ENCODE assay signal across 9 mouse cellular contexts in the genomic region with DNA sequence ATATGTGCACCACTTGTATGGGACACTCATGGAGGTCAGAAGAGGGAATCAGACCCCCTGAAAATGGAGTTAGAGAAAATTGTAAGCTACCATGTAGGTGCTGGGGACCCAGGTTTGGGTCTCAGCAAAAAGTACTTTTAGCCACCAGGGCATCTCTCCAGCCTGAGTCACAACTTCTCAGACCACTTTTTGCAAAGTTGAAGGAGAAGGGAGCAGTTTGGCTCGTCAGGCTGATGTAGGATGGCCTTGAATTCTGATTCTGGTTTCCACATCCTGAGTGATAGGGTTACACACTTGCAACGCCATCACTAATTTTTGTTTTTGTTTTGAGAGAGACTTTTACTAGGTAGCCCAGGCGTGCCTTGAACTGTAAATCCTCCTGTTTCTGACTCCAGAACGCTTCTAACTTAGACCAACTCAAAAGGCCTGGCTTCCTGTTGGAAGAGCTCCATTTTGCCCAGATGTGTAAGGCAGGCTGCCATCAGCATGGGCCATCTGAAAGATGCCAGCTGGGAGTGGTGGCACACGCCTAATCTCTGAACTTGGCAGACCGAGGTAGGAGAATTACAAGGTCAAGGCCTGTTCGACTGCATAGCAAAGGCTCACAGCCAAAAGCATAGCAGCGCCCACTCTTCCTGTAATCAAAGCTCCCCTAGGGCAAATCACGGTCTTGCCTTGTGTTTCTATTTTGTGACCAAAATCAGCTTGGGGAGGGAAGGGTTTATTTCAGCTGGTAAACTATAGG. TPM values are rescaled to one million over a fixed set of nuclear protein-coding genes. Genes with fewer than 3 reads are reported as not detected.
A peak's percentile ranks its signal among the peaks of the same experiment; 100 is the strongest.
DNase-seq lines count a peak whose midpoint lies in the region; ATAC-seq lines count a peak whose summit lies in the region.
"Had no signal": no experiment of that assay in that cellular context is flagged by ENCODE, and none has a peak within 500 bp of the region (broad histone marks: within the 10 kb centered on the region; RNA-seq: fewer than 3 reads in every experiment).

No protein-coding gene starts in this region.

- no peak overlapping the region for H3K4me2 ChIP-seq in intestine, embryonic 16.5 days (ENCODE audit: low read depth, low read length)
- no peak overlapping the region for H3K4me2 ChIP-seq in forebrain, embryonic 15.5 days (replicated peaks)

- H3K27me3 ChIP-seq in intestine, embryonic 16.5 days (replicated peaks; ENCODE audit: control insufficient read depth, insufficient read depth, low read length), result no peaks in the 10 kb centered on the region
- H3K27me3 ChIP-seq in forebrain, embryonic 15.5 days, result no peaks in the 10 kb centered on the region

- H3K9me3 ChIP-seq in intestine, embryonic 16.5 days (ENCODE audit: control insufficient read depth, low read length), result no peaks in the 10 kb centered on the region
- H3K9me3 ChIP-seq in forebrain, embryonic 15.5 days, result no peaks in the 10 kb centered on the region

- peak; percentile 50 to 63 for DNase-seq in cerebellum, postnatal 10 days
- no peak for DNase-seq in cerebellum, adult 8-10 months
- DNase-seq in urinary bladder, postnatal 14 days (ENCODE audit: low spot score), result peak; percentile 22
- DNase-seq in urinary bladder, postnatal 25 days (ENCODE audit: low spot score), result no peak
- peak; percentile 62 for DNase-seq in kidney, postnatal 14 days
- no peak for DNase-seq in right cerebral cortex, postnatal 4 days
- DNase-seq: B cell, adult 2 months had no signal

- H3K4me3 ChIP-seq in intestine, embryonic 16.5 days (ENCODE audit: low read length), result no peak overlapping the region
- H3K4me3 ChIP-seq in forebrain, embryonic 15.5 days, result no peak overlapping the region

- H3K4me1 ChIP-seq in intestine, embryonic 16.5 days (ENCODE audit: control insufficient read depth, insufficient read depth, low read length), result no peaks in the 10 kb centered on the region
- no peaks in the 10 kb centered on the region for H3K4me1 ChIP-seq in forebrain, embryonic 15.5 days

- no peaks in the 10 kb centered on the region for H3K36me3 ChIP-seq in intestine, embryonic 16.5 days (ENCODE audit: control insufficient read depth, insufficient read depth, low read length)
- H3K36me3 ChIP-seq in forebrain, embryonic 15.5 days, result no peaks in the 10 kb centered on the region

- no peak overlapping the region for H3K9ac ChIP-seq in intestine, embryonic 16.5 days (ENCODE audit: low read depth, low read length)
- no peak overlapping the region for H3K9ac ChIP-seq in forebrain, embryonic 15.5 days (replicated peaks)

- WGBS in intestine, embryonic 16.5 days, result 73% methylated on average over 9 of the region's 9 CpGs
- 72% methylated on average over 9 of the region's 9 CpGs for WGBS in forebrain, embryonic 15.5 days

- no peak overlapping the region for H3K27ac ChIP-seq in intestine, embryonic 16.5 days (ENCODE audit: low read length)
- no peak overlapping the region for H3K27ac ChIP-seq in forebrain, embryonic 15.5 days (replicated peaks)

- ATAC-seq in intestine, embryonic 16.5 days, result no peak
- no peak for ATAC-seq in forebrain, embryonic 15.5 days (replicated peaks)

RNA-seq across cellular contexts. Expression of gene Dnajc28, which starts 9.2 kb away (rescaled TPM):
- polyA plus RNA-seq in intestine, embryonic 16.5 days (2015; fragmentation: Nextera tagmentation; extraction: Ambion mirVana), result 2.8 TPM in 2 replicates
- 8.0 and 9.0 TPM in 2 replicates for polyA plus RNA-seq in forebrain, embryonic 15.5 days (2015; fragmentation: Nextera tagmentation; extraction: Ambion mirVana)

RNA-seq across cellular contexts. Expression of gene Tmem50b, which starts 12.1 kb away (rescaled TPM):
- 33.8 and 34.3 TPM in 2 replicates for polyA plus RNA-seq in intestine, embryonic 16.5 days (2015; fragmentation: Nextera tagmentation; extraction: Ambion mirVana)
- 83.2 and 89.2 TPM in 2 replicates for polyA plus RNA-seq in forebrain, embryonic 15.5 days (2015; fragmentation: Nextera tagmentation; extraction: Ambion mirVana)

RNA-seq across cellular contexts. Expression of gene Gart, which starts 37.1 kb away (rescaled TPM):
- 85.2 and 99.7 TPM in 2 replicates for polyA plus RNA-seq in intestine, embryonic 16.5 days (2015; fragmentation: Nextera tagmentation; extraction: Ambion mirVana)
- 79.1 and 79.9 TPM in 2 replicates for polyA plus RNA-seq in forebrain, embryonic 15.5 days (2015; fragmentation: Nextera tagmentation; extraction: Ambion mirVana)

RNA-seq across cellular contexts. Expression of gene Son, which starts 37.6 kb away (rescaled TPM):
- polyA plus RNA-seq in intestine, embryonic 16.5 days (2015; fragmentation: Nextera tagmentation; extraction: Ambion mirVana), result 69.8 and 76.6 TPM in 2 replicates
- polyA plus RNA-seq in forebrain, embryonic 15.5 days (2015; fragmentation: Nextera tagmentation; extraction: Ambion mirVana), result 142 TPM in 2 replicates

Comparison
In these comparisons a context has a peak if more than half of its experiments do, and no peak if none do; other contexts are left out.
1. DNase-seq: peak in cerebellum, postnatal 10 days (2 of 2), urinary bladder, postnatal 14 days (single experiment) and kidney, postnatal 14 days (single experiment); none in cerebellum, adult 8-10 months (single experiment), urinary bladder, postnatal 25 days (single experiment) and right cerebral cortex, postnatal 4 days (single experiment).